In genomic region chr7:16784498-16784976, GRCm38 (mm10) we compare ENCODE assay signal across 8 mouse cellular contexts. TPM values are rescaled to one million over a fixed set of nuclear protein-coding genes. Genes with fewer than 3 reads are reported as not detected.
DNase-seq lines count a peak whose midpoint lies in the region; ATAC-seq lines count a peak whose summit lies in the region.

No protein-coding gene starts in this region.

- DNase-seq in hindbrain, embryonic 11.5 days (ENCODE audit: low spot score) = no peak
- DNase-seq in limb, embryonic 10.5 days (ENCODE audit: low spot score) = no peak
- peak; percentile 25 for DNase-seq in naive thymus-derived CD4-positive, alpha-beta T cell, adult 2 months (ENCODE audit: low read depth)
- no peak for DNase-seq in yolk sac, embryonic 10.5 days (ENCODE audit: low spot score)
- DNase-seq in cerebellum, adult 9-11 months = no peak
- DNase-seq in cerebellum, postnatal 25 days = no peak

- no peaks in the 10 kb centered on the region for H3K27me3 ChIP-seq in hindbrain, embryonic 12.5 days
- no peaks in the 10 kb centered on the region for H3K27me3 ChIP-seq in hindbrain, embryonic 11.5 days (ENCODE audit: control insufficient read depth, insufficient read depth, low read length)
- H3K27me3 ChIP-seq in embryonic facial prominence, embryonic 12.5 days = no peaks in the 10 kb centered on the region
- H3K27me3 ChIP-seq in limb, embryonic 10.5 days (ENCODE audit: low read depth, poor library complexity, severe bottlenecking) = no peaks in the 10 kb centered on the region

- no peak overlapping the region for H3K4me3 ChIP-seq in hindbrain, embryonic 12.5 days
- no peak overlapping the region for H3K4me3 ChIP-seq in hindbrain, embryonic 11.5 days (ENCODE audit: low read depth, low read length)
- H3K4me3 ChIP-seq in embryonic facial prominence, embryonic 12.5 days = 0 out of 2 replicates have a peak overlapping the region, but pooled peaks have one; percentile 2
- peak overlapping the region; percentile 85; the same call in 1 of the 2 replicates for H3K4me3 ChIP-seq in limb, embryonic 10.5 days

- no peak for ATAC-seq in hindbrain, embryonic 12.5 days (ENCODE audit: low FRiP score)
- no peak for ATAC-seq in hindbrain, embryonic 11.5 days (ENCODE audit: low FRiP score)
- ATAC-seq in embryonic facial prominence, embryonic 12.5 days (ENCODE audit: insufficient number of reproducible peaks, insufficient read depth, low FRiP score, low TSS enrichment) = no peak

- peak overlapping the region; percentile 97; the same call in 1 of the 2 replicates for H3K4me2 ChIP-seq in hindbrain, embryonic 12.5 days (replicated peaks)
- H3K4me2 ChIP-seq in hindbrain, embryonic 11.5 days (replicated peaks; ENCODE audit: low read depth, low read length) = no peak overlapping the region
- peak overlapping the region; percentile 99 for H3K4me2 ChIP-seq in embryonic facial prominence, embryonic 12.5 days (replicated peaks)

- 69% methylated on average over 10 of the region's 10 CpGs for WGBS in hindbrain, embryonic 12.5 days
- whole genome bisulfite sequencing in hindbrain, embryonic 11.5 days = 73% methylated on average over 10 of the region's 10 CpGs
- 82% methylated on average over 10 of the region's 10 CpGs for WGBS in embryonic facial prominence, embryonic 12.5 days
- 76% methylated on average over 10 of the region's 10 CpGs for WGBS in limb, embryonic 10.5 days

- H3K27ac ChIP-seq in hindbrain, embryonic 12.5 days = no peak overlapping the region
- H3K27ac ChIP-seq in hindbrain, embryonic 11.5 days (ENCODE audit: low read depth, low read length) = no peak overlapping the region
- no peak overlapping the region for H3K27ac ChIP-seq in embryonic facial prominence, embryonic 12.5 days
- H3K27ac ChIP-seq in limb, embryonic 10.5 days = peak overlapping the region; percentile 81; the same call in 1 of the 2 replicates

- H3K9ac ChIP-seq in hindbrain, embryonic 12.5 days = no peak overlapping the region
- H3K9ac ChIP-seq in hindbrain, embryonic 11.5 days (ENCODE audit: low read depth, low read length) = no peak overlapping the region
- H3K9ac ChIP-seq in embryonic facial prominence, embryonic 12.5 days = no peak overlapping the region

- H3K4me1 ChIP-seq in hindbrain, embryonic 12.5 days = peaks cover 36% of the 10 kb centered on the region
- peaks cover 6% of the 10 kb centered on the region; the same call in 1 of the 2 replicates for H3K4me1 ChIP-seq in hindbrain, embryonic 11.5 days (replicated peaks; ENCODE audit: control insufficient read depth, insufficient read depth, low read length)
- H3K4me1 ChIP-seq in embryonic facial prominence, embryonic 12.5 days = peaks cover 23% of the 10 kb centered on the region
- peaks cover 45% of the 10 kb centered on the region for H3K4me1 ChIP-seq in limb, embryonic 10.5 days

- no peaks in the 10 kb centered on the region for H3K36me3 ChIP-seq in hindbrain, embryonic 12.5 days
- no peaks in the 10 kb centered on the region for H3K36me3 ChIP-seq in hindbrain, embryonic 11.5 days (ENCODE audit: control insufficient read depth, insufficient read depth, low read length)
- H3K36me3 ChIP-seq in embryonic facial prominence, embryonic 12.5 days = peaks cover 13% of the 10 kb centered on the region; the same call in 1 of the 2 replicates
- H3K36me3 ChIP-seq in limb, embryonic 10.5 days = peaks cover 43% of the 10 kb centered on the region

- H3K9me3 ChIP-seq in hindbrain, embryonic 12.5 days (replicated peaks) = no peaks in the 10 kb centered on the region
- H3K9me3 ChIP-seq in hindbrain, embryonic 11.5 days (ENCODE audit: control insufficient read depth, low read length) = no peaks in the 10 kb centered on the region
- H3K9me3 ChIP-seq in embryonic facial prominence, embryonic 12.5 days = no peaks in the 10 kb centered on the region
- H3K9me3 ChIP-seq in limb, embryonic 10.5 days (replicated peaks) = no peaks in the 10 kb centered on the region

RNA-seq across cellular contexts. Expression of gene Slc1a5, which starts 3.4 kb away (rescaled TPM):
- polyA plus RNA-seq in hindbrain, embryonic 12.5 days (2016; fragmentation: Nextera tagmentation; extraction: Ambion mirVana) = 20.2 and 20.5 TPM in 2 replicates
- polyA plus RNA-seq in hindbrain, embryonic 11.5 days (2014; fragmentation: Nextera tagmentation; extraction: Ambion mirVana) = 15.0 and 15.1 TPM in 2 replicates
- 33.3 and 34.0 TPM in 2 replicates for polyA plus RNA-seq in embryonic facial prominence, embryonic 12.5 days (2016; fragmentation: Nextera tagmentation; extraction: Ambion mirVana)
- 48.3 and 48.7 TPM in 2 replicates for polyA plus RNA-seq in limb, embryonic 10.5 days (2016; fragmentation: Nextera tagmentation; extraction: Ambion mirVana)

RNA-seq across cellular contexts. Expression of gene Strn4, which starts 31.2 kb away (rescaled TPM):
- polyA plus RNA-seq in hindbrain, embryonic 12.5 days (2016; fragmentation: Nextera tagmentation; extraction: Ambion mirVana) = 180 and 183 TPM in 2 replicates
- 112 and 130 TPM in 2 replicates for polyA plus RNA-seq in hindbrain, embryonic 11.5 days (2014; fragmentation: Nextera tagmentation; extraction: Ambion mirVana)
- polyA plus RNA-seq in embryonic facial prominence, embryonic 12.5 days (2016; fragmentation: Nextera tagmentation; extraction: Ambion mirVana) = 149 and 152 TPM in 2 replicates
- 130 and 145 TPM in 2 replicates for polyA plus RNA-seq in limb, embryonic 10.5 days (2016; fragmentation: Nextera tagmentation; extraction: Ambion mirVana)

RNA-seq across cellular contexts. Expression of gene Fkrp, which starts 32.0 kb away (rescaled TPM):
- polyA plus RNA-seq in hindbrain, embryonic 12.5 days (2016; fragmentation: Nextera tagmentation; extraction: Ambion mirVana) = 38.7 and 39.1 TPM in 2 replicates
- 21.9 and 22.7 TPM in 2 replicates for polyA plus RNA-seq in hindbrain, embryonic 11.5 days (2014; fragmentation: Nextera tagmentation; extraction: Ambion mirVana)
- polyA plus RNA-seq in embryonic facial prominence, embryonic 12.5 days (2016; fragmentation: Nextera tagmentation; extraction: Ambion mirVana) = 31.4 and 33.6 TPM in 2 replicates
- 27.2 and 33.1 TPM in 2 replicates for polyA plus RNA-seq in limb, embryonic 10.5 days (2016; fragmentation: Nextera tagmentation; extraction: Ambion mirVana)

RNA-seq across cellular contexts. Expression of gene Ap2s1, which starts 46.3 kb away (rescaled TPM):
- polyA plus RNA-seq in hindbrain, embryonic 12.5 days (2016; fragmentation: Nextera tagmentation; extraction: Ambion mirVana) = 262 and 292 TPM in 2 replicates
- polyA plus RNA-seq in hindbrain, embryonic 11.5 days (2014; fragmentation: Nextera tagmentation; extraction: Ambion mirVana) = 298 and 307 TPM in 2 replicates
- 261 and 274 TPM in 2 replicates for polyA plus RNA-seq in embryonic facial prominence, embryonic 12.5 days (2016; fragmentation: Nextera tagmentation; extraction: Ambion mirVana)
- 250 and 252 TPM in 2 replicates for polyA plus RNA-seq in limb, embryonic 10.5 days (2016; fragmentation: Nextera tagmentation; extraction: Ambion mirVana)

RNA-seq across cellular contexts. Expression of gene Prkd2, which starts 58.2 kb away (rescaled TPM):
- polyA plus RNA-seq in hindbrain, embryonic 12.5 days (2016; fragmentation: Nextera tagmentation; extraction: Ambion mirVana) = 8.8 and 9.3 TPM in 2 replicates
- 8.8 and 9.4 TPM in 2 replicates for polyA plus RNA-seq in hindbrain, embryonic 11.5 days (2014; fragmentation: Nextera tagmentation; extraction: Ambion mirVana)
- polyA plus RNA-seq in embryonic facial prominence, embryonic 12.5 days (2016; fragmentation: Nextera tagmentation; extraction: Ambion mirVana) = 15.3 and 16.8 TPM in 2 replicates
- 15.0 and 15.6 TPM in 2 replicates for polyA plus RNA-seq in limb, embryonic 10.5 days (2016; fragmentation: Nextera tagmentation; extraction: Ambion mirVana)

Comparison
In these comparisons a context has a peak if more than half of its experiments do, and no peak if none do; other contexts are left out.
1. H3K4me3 ChIP-seq: peak in embryonic facial prominence, embryonic 12.5 days (single experiment) and limb, embryonic 10.5 days (single experiment); none in hindbrain, embryonic 12.5 days (single experiment) and hindbrain, embryonic 11.5 days (single experiment).